ENCODE assay signal across 20 mouse cellular contexts in the genomic region with DNA sequence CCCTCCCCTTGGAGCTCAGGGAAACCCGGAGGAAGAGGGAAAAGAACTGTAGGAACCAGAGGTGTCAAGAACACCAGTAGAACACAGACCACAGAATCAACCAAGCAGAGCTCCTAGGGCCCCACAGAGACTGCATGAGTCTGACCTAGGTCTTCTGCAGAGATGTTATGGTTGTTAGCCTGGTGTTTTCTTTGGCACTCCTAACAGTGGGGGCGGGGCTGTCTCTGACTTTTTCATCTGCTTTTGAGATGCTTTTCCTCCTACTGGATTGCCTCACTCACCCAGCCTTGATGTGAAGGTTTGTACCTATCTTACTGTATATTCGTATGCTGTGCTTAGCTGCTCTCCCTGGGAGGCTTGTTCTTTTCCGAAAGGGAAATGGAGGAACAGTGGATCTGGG. TPM values are rescaled to one million over a fixed set of nuclear protein-coding genes. Genes with fewer than 3 reads are reported as not detected.
DNase-seq lines count a peak whose midpoint lies in the region; ATAC-seq and TF ChIP-seq lines count a peak whose summit lies in the region.
"Had no signal": no experiment of that assay in that cellular context is flagged by ENCODE, and none has a peak within 500 bp of the region (broad histone marks: within the 10 kb centered on the region; RNA-seq: fewer than 3 reads in every experiment).

No protein-coding gene starts in this region.

- no peaks in the 10 kb centered on the region; a peak in 1 of 4 replicates for H3K36me3 ChIP-seq in MEL (ENCODE audit: control insufficient read depth in 1 of 2, insufficient read depth in 2 of 2, low read length in 2 of 2)
- H3K36me3 ChIP-seq in kidney, postnatal 0 days (ENCODE audit: insufficient read depth, low read length) = no peaks in the 10 kb centered on the region
- H3K36me3 ChIP-seq in forebrain, embryonic 10.5 days (replicated peaks) = peaks cover 28% of the 10 kb centered on the region
- H3K36me3 ChIP-seq in limb, embryonic 10.5 days = peaks cover 31% of the 10 kb centered on the region

- CTCF ChIA-PET in Patski (lab: Charles Lee) = no interaction called here

- no peaks in the 10 kb centered on the region for H3K9me3 ChIP-seq in MEL (replicated peaks; ENCODE audit: insufficient read depth, low read length)
- no peaks in the 10 kb centered on the region for H3K9me3 ChIP-seq in kidney, postnatal 0 days (replicated peaks; ENCODE audit: low read length)
- no peaks in the 10 kb centered on the region for H3K9me3 ChIP-seq in forebrain, embryonic 10.5 days
- H3K9me3 ChIP-seq in limb, embryonic 10.5 days (replicated peaks) = no peaks in the 10 kb centered on the region
- H3K9me3 ChIP-seq: forebrain, embryonic 13.5 days; heart, embryonic 12.5 days; hindbrain, embryonic 12.5 days; limb, embryonic 13.5 days; liver, embryonic 13.5 days had no signal

- no peak overlapping the region for H3K27ac ChIP-seq in MEL (ENCODE audit: control insufficient read depth, low read depth, low read length)
- H3K27ac ChIP-seq in kidney, postnatal 0 days = no peak overlapping the region
- no peak overlapping the region for H3K27ac ChIP-seq in forebrain, embryonic 10.5 days
- H3K27ac ChIP-seq in limb, embryonic 10.5 days = no peak overlapping the region
- H3K27ac ChIP-seq: forebrain, embryonic 13.5 days; hindbrain, embryonic 12.5 days; limb, embryonic 13.5 days; liver, embryonic 13.5 days had no signal

- TF ChIP-seq CTCF in MEL (IDR thresholded peaks at IDR 0.05 in 2 of 3, conservative IDR thresholded peaks at IDR 0.05 in 1 of 3; ENCODE audit: control insufficient read depth in 1 of 3, insufficient read depth in 1 of 3, low read depth in 2 of 3, low read length in 3 of 3, poor library complexity in 1 of 3, severe bottlenecking in 1 of 3) = no peak
- no peak for TF ChIP-seq CTCF in Patski (IDR thresholded peaks at IDR 0.05)
- no peak for TF ChIP-seq CTCF in kidney, postnatal 0 days (IDR thresholded peaks at IDR 0.05; ENCODE audit: low read depth)

- no peak for TF ChIP-seq RAD21 in MEL (IDR thresholded peaks at IDR 0.05; ENCODE audit: low read depth, low read length)

- H3K9ac ChIP-seq in MEL (ENCODE audit: control insufficient read depth, low read depth, low read length, poor library complexity, severe bottlenecking) = no peak overlapping the region
- no peak overlapping the region for H3K9ac ChIP-seq in kidney, postnatal 0 days (ENCODE audit: low read depth, low read length)
- H3K9ac ChIP-seq: forebrain, embryonic 13.5 days; heart, embryonic 12.5 days; hindbrain, embryonic 12.5 days; limb, embryonic 13.5 days; liver, embryonic 13.5 days had no signal

- in situ Hi-C loops in Patski (cut with MboI; ENCODE audit: low pct_unique_long_range_greater_than_20kb) = no loop called here

- no peak for TF ChIP-seq EP300 in MEL (IDR thresholded peaks at IDR 0.05; ENCODE audit: low read depth in 1 of 2, low read length in 2 of 2)

- H3K27me3 ChIP-seq in MEL (ENCODE audit: control insufficient read depth in 1 of 2, insufficient read depth in 2 of 2, low read length in 2 of 2) = no peaks in the 10 kb centered on the region
- H3K27me3 ChIP-seq in Patski = no peaks in the 10 kb centered on the region
- H3K27me3 ChIP-seq in kidney, postnatal 0 days (ENCODE audit: insufficient read depth, low read length) = no peaks in the 10 kb centered on the region
- no peaks in the 10 kb centered on the region for H3K27me3 ChIP-seq in forebrain, embryonic 10.5 days (ENCODE audit: poor library complexity, severe bottlenecking)
- no peaks in the 10 kb centered on the region for H3K27me3 ChIP-seq in limb, embryonic 10.5 days (ENCODE audit: low read depth, poor library complexity, severe bottlenecking)
- H3K27me3 ChIP-seq: CH12.LX; forebrain, embryonic 13.5 days; heart, embryonic 12.5 days; hindbrain, embryonic 12.5 days; limb, embryonic 13.5 days; liver, embryonic 13.5 days had no signal

- H3K4me2 ChIP-seq in kidney, postnatal 0 days (ENCODE audit: low read length) = no peak overlapping the region
- H3K4me2 ChIP-seq: forebrain, embryonic 13.5 days; heart, embryonic 12.5 days; hindbrain, embryonic 12.5 days; limb, embryonic 13.5 days; liver, embryonic 13.5 days had no signal

- H3K79me2 ChIP-seq in MEL (ENCODE audit: control insufficient read depth, insufficient read depth, low read length, poor library complexity) = no peaks in the 10 kb centered on the region

- POLR2A ChIA-PET in Patski (lab: Charles Lee) = no interaction called here

- H3K4me1 ChIP-seq in MEL (ENCODE audit: control insufficient read depth in 1 of 2, insufficient read depth in 2 of 2, low read length in 2 of 2) = no peaks in the 10 kb centered on the region
- H3K4me1 ChIP-seq in kidney, postnatal 0 days (replicated peaks; ENCODE audit: insufficient read depth, low read length) = no peaks in the 10 kb centered on the region; the same call in 1 of the 2 replicates
- peaks cover 3% of the 10 kb centered on the region; the same call in 1 of the 2 replicates for H3K4me1 ChIP-seq in forebrain, embryonic 10.5 days
- H3K4me1 ChIP-seq in limb, embryonic 10.5 days = no peaks in the 10 kb centered on the region
- H3K4me1 ChIP-seq: forebrain, embryonic 13.5 days had no signal

- DNase-seq in lung, postnatal 10 days = peak; percentile 23
- DNase-seq in lung, postnatal 14 days = no peak
- peak; percentile 25 for DNase-seq in MEL (ENCODE audit: low read depth, low spot score)
- DNase-seq in Patski (ENCODE audit: low read depth, low spot score) = peak; percentile 57
- peak; percentile 60 for DNase-seq in kidney, postnatal 0 days (ENCODE audit: low spot score)
- DNase-seq in layer of hippocampus, postnatal 14 days (ENCODE audit: low spot score in 2 of 2) = no peak
- no peak for DNase-seq in forebrain, embryonic 10.5 days (ENCODE audit: extremely low spot score, low spot score)
- no peak for DNase-seq in limb, embryonic 10.5 days (ENCODE audit: low spot score)
- DNase-seq: cerebellum, adult 9-11 months; gastrocnemius, postnatal 10 days; heart, adult 11 months; heart, postnatal 14 days; liver, embryonic 13.5 days; spleen, adult 18-20 months had no signal

- H3K4me3 ChIP-seq in MEL (ENCODE audit: control insufficient read depth in 1 of 2, insufficient read depth in 1 of 2, low read depth in 2 of 2, low read length in 2 of 2) = no peak overlapping the region
- no peak overlapping the region for H3K4me3 ChIP-seq in kidney, postnatal 0 days (replicated peaks; ENCODE audit: low read depth, low read length)
- no peak overlapping the region for H3K4me3 ChIP-seq in forebrain, embryonic 10.5 days
- H3K4me3 ChIP-seq in limb, embryonic 10.5 days = no peak overlapping the region
- H3K4me3 ChIP-seq: forebrain, embryonic 13.5 days; heart, embryonic 12.5 days; hindbrain, embryonic 12.5 days; limb, embryonic 13.5 days; liver, embryonic 13.5 days had no signal

- WGBS in kidney, postnatal 0 days = 46% methylated on average over 4 of the region's 4 CpGs
- WGBS in forebrain, embryonic 10.5 days = 84% methylated on average over 4 of the region's 4 CpGs
- WGBS in limb, embryonic 10.5 days = 88% methylated on average over 4 of the region's 4 CpGs

- no peak for ATAC-seq in Patski
- no peak for ATAC-seq in kidney, postnatal 0 days (replicated peaks; ENCODE audit: low FRiP score, low read depth)
- ATAC-seq: forebrain, embryonic 13.5 days; inflammation-experienced regulatory T-cells, adult 6 months had no signal

- TF ChIP-seq POLR2A in MEL (IDR thresholded peaks at IDR 0.05; ENCODE audit: control insufficient read depth in 1 of 2, insufficient read depth in 1 of 2, low read depth in 1 of 2, low read length in 2 of 2, poor library complexity in 1 of 2) = no peak

TF ChIP-seq in MEL, 35 proteins besides CTCF, POLR2A, EP300 and RAD21:
- TF ChIP-seq SMC3 (IDR thresholded peaks at IDR 0.05; ENCODE audit: low read depth, low read length) = no peak
- no peak for TF ChIP-seq MYB (IDR thresholded peaks at IDR 0.05; ENCODE audit: low read depth, low read length)
- no peak for TF ChIP-seq GATA1 (IDR thresholded peaks at IDR 0.05; ENCODE audit: low read depth, low read length)
- no peak for TF ChIP-seq USF1 (IDR thresholded peaks at IDR 0.05; ENCODE audit: low read depth, low read length)
- TF ChIP-seq NRF1 (IDR thresholded peaks at IDR 0.05; ENCODE audit: insufficient read depth, low read depth, low read length, poor library complexity, severe bottlenecking) = no peak
- no peak for TF ChIP-seq MXI1 (IDR thresholded peaks at IDR 0.05; ENCODE audit: low read depth, low read length)
- no peak for TF ChIP-seq TBP (IDR thresholded peaks at IDR 0.05; ENCODE audit: low read depth, low read length)
- TF ChIP-seq UBTF (IDR thresholded peaks at IDR 0.05; ENCODE audit: borderline replicate concordance, insufficient read depth, low read depth, low read length) = no peak
- no peak for TF ChIP-seq E2F4 (IDR thresholded peaks at IDR 0.05; ENCODE audit: borderline replicate concordance, low read depth, low read length)

RNA-seq across cellular contexts. Expression of a gene that starts 23.5 kb away (rescaled TPM):
- 8.7 and 9.6 TPM in 2 replicates for total RNA-seq in MEL (2012; rRNA removed)
- 10 to 100 TPM in 1 of 2 experiments, not detected in 1; 29.1 TPM for polyA plus RNA-seq in MEL (2012; ENCODE audit: insufficient read depth in 1 of 2, insufficient read length in 2 of 2, low read depth in 1 of 2, low replicate concordance in 2 of 2, missing spikeins in 1 of 2)
- 31.5 TPM for polyA plus RNA-seq in Patski (2021)
- 29.5 and 31.4 TPM in 2 replicates for polyA plus RNA-seq in kidney, postnatal 0 days (2015; fragmentation: Nextera tagmentation; extraction: Ambion mirVana)
- total RNA-seq in layer of hippocampus, postnatal 14 days (2021) = 10 to 100 TPM; 35.3 to 36.2 TPM
- polyA plus RNA-seq in forebrain, embryonic 10.5 days (2016; fragmentation: Nextera tagmentation; extraction: Ambion mirVana) = 33.8 and 34.2 TPM in 2 replicates
- polyA plus RNA-seq in limb, embryonic 10.5 days (2016; fragmentation: Nextera tagmentation; extraction: Ambion mirVana) = 37.4 and 37.7 TPM in 2 replicates

RNA-seq across cellular contexts. Expression of a gene that starts 44.9 kb away (rescaled TPM):
- 24.0 and 25.5 TPM in 2 replicates for total RNA-seq in MEL (2012; rRNA removed)
- polyA plus RNA-seq in MEL (2012; ENCODE audit: insufficient read depth in 1 of 2, insufficient read length in 2 of 2, low read depth in 1 of 2, low replicate concordance in 2 of 2, missing spikeins in 1 of 2) (10 to 100 TPM in 1 of 2 experiments, not detected in 1; 30.6 TPM), Patski (2021) (27.9 TPM)
- polyA plus RNA-seq in kidney, postnatal 0 days (2015; fragmentation: Nextera tagmentation; extraction: Ambion mirVana) = 113 and 127 TPM in 2 replicates
- total RNA-seq in layer of hippocampus, postnatal 14 days (2021) = 10 to 100 TPM; 32.9 to 37.8 TPM
- polyA plus RNA-seq in forebrain, embryonic 10.5 days (2016; fragmentation: Nextera tagmentation; extraction: Ambion mirVana) = 39.4 and 40.5 TPM in 2 replicates
- polyA plus RNA-seq in limb, embryonic 10.5 days (2016; fragmentation: Nextera tagmentation; extraction: Ambion mirVana) = 37.1 and 37.7 TPM in 2 replicates

Comparison
In these comparisons a context has a peak if more than half of its experiments do, and no peak if none do; other contexts are left out.
1. DNase-seq: peak in lung, postnatal 10 days (single experiment), MEL (single experiment), Patski (single experiment) and kidney, postnatal 0 days (single experiment); none in lung, postnatal 14 days (single experiment), layer of hippocampus, postnatal 14 days (0 of 2), forebrain, embryonic 10.5 days (single experiment) and limb, embryonic 10.5 days (single experiment).